Mouse (Mus musculus): ENCODE data around the gene Bmp6. TPM values are rescaled to one million over a fixed set of nuclear protein-coding genes. Genes with fewer than 3 reads are reported as not detected.

The Bmp6 gene
- polyA plus RNA-seq, 1 experiment from 2014 or later: 4.2 TPM

DNA sequence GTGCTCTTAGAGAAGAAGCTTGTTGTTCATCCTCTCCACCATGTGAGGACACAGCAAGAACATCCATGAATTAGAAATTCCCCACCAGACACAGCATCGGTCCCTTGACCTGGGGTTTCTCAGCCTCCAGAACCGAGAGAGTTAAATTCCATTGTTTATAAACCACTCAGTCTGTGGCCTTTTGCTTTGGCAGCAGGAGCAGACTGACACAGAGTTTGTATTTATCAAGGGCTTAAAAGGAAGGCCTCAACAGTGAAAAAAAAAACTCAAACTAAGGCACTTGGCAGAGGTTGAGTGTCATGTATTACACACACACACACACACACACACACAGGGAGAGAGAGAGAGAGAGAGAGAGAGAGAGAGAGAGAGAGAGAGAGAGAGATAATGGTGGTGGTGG lies 17.5 kb upstream of the Bmp6 start:
- WGBS: 64% methylated on average over 2 of the region's 2 CpGs
- H3K27me3 ChIP-seq (ENCODE audit: control insufficient read depth, insufficient read depth, low read length): no peaks in the 10 kb centered on the region
- H3K36me3 ChIP-seq (ENCODE audit: control insufficient read depth, insufficient read depth, low read length): no peaks in the 10 kb centered on the region
- H3K4me1 ChIP-seq (ENCODE audit: control insufficient read depth, insufficient read depth, low read length): no peaks in the 10 kb centered on the region
- no peaks in the 10 kb centered on the region for H3K9me3 ChIP-seq (ENCODE audit: control insufficient read depth, low read length)
- ATAC-seq (ENCODE audit: low FRiP score, low TSS enrichment): no peak
- no peak for DNase-seq
- H3K27ac ChIP-seq (replicated peaks; ENCODE audit: low read depth, low read length): no peak overlapping the region
- no peak overlapping the region for H3K9ac ChIP-seq (replicated peaks; ENCODE audit: low read length)
- no peak overlapping the region for H3K4me2 ChIP-seq (ENCODE audit: low read length)
- no peak overlapping the region for H3K4me3 ChIP-seq (replicated peaks; ENCODE audit: low read depth, low read length)

DNA sequence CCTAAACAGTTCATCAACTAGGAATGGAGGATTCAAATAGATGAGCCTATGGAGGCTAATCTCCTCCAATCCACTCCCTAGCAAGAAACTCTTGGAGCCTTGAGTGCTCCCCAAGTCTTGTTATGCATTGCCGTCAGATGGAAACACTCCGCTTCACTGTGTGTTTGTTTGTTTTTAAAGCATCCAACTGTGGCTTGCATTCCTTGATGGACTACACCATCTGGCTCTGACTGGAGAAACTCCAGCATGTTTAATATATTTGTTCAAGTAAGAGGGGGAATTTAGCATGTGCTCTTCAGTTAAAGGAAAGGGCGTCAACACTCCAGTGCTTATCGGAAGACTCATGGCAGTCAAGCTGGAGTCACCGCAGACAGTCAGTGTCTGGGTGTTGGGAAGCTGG lies 11.4 kb upstream of the Bmp6 start:
- ATAC-seq (ENCODE audit: low FRiP score, low TSS enrichment) (no peak), DNase-seq (no peak)
- Histone ChIP-seq H3K36me3 (ENCODE audit: control insufficient read depth, insufficient read depth, low read length) (no peaks in the 10 kb centered on the region), H3K27me3 (ENCODE audit: control insufficient read depth, insufficient read depth, low read length) (no peaks in the 10 kb centered on the region), H3K4me1 (ENCODE audit: control insufficient read depth, insufficient read depth, low read length) (no peaks in the 10 kb centered on the region), H3K4me2 (ENCODE audit: low read length) (no peak overlapping the region), H3K9ac (replicated peaks; ENCODE audit: low read length) (no peak overlapping the region), H3K9me3 (ENCODE audit: control insufficient read depth, low read length) (peaks cover 4% of the 10 kb centered on the region; the same call in 1 of the 2 replicates), H3K4me3 (replicated peaks; ENCODE audit: low read depth, low read length) (no peak overlapping the region), H3K27ac (replicated peaks; ENCODE audit: low read depth, low read length) (no peak overlapping the region)
- WGBS: 96% methylated on average over 5 of the region's 5 CpGs

DNA sequence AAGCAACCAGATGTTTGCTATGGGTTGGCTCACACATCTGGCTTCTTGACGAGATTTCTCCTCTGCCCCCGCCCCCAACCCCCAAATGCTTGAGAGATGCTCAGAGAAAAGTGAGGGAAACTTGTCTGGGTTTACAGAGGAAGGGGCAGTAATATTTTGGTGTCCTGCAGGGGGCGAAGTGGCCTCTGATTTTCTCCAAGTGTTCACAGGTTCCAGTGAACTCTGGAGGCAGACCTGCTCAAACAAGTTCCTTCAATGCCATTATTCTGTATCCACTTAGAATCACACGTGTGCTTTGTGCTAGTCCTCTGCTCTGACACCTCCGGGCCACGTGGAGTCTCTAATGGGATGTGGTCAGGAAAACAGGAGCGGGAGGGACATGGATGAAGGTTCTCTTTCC lies 2.3 kb upstream of the Bmp6 start:
- 28% methylated on average over 7 of the region's 7 CpGs for WGBS
- peaks cover 18% of the 10 kb centered on the region for H3K4me1 ChIP-seq (ENCODE audit: control insufficient read depth, insufficient read depth, low read length)

DNA sequence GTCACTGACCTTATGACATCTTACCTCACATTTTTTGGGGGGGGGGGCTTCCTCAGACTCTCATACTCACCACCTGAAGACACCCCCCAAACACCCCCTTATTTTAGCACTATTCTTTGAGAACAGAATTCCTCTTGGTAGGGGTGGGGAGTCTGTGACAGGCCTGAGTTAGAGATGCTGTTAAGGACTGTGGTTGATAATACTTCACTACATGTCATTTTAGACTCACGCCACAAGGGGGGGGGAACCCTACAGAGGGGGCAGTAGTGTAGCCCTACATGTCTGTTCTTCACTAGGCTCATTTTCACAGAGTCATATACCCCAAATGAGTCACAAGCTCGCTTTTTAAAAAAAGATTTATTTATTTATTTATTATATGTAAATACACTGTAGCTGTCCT lies 1.7 kb upstream of the Bmp6 start:
- ATAC-seq (ENCODE audit: low FRiP score, low TSS enrichment) (no peak), DNase-seq (no peak)
- no peaks in the 10 kb centered on the region; the same call in 1 of the 2 replicates for H3K9me3 ChIP-seq (ENCODE audit: control insufficient read depth, low read length)
- peaks cover 18% of the 10 kb centered on the region for H3K4me1 ChIP-seq (ENCODE audit: control insufficient read depth, insufficient read depth, low read length)
- H3K4me3 ChIP-seq (replicated peaks; ENCODE audit: low read depth, low read length): no peak overlapping the region
- no peaks in the 10 kb centered on the region for H3K36me3 ChIP-seq (ENCODE audit: control insufficient read depth, insufficient read depth, low read length)
- no peak overlapping the region for H3K4me2 ChIP-seq (ENCODE audit: low read length)
- H3K9ac ChIP-seq (replicated peaks; ENCODE audit: low read length): no peak overlapping the region
- no peak overlapping the region for H3K27ac ChIP-seq (replicated peaks; ENCODE audit: low read depth, low read length)
- peaks cover 46% of the 10 kb centered on the region for H3K27me3 ChIP-seq (ENCODE audit: control insufficient read depth, insufficient read depth, low read length)
- 76% methylated on average over 2 of the region's 2 CpGs for WGBS

More for the DNA sequence above, 2.3 kb upstream of the Bmp6 start:
- Histone ChIP-seq H3K27ac (replicated peaks; ENCODE audit: low read depth, low read length) (no peak overlapping the region), H3K9ac (replicated peaks; ENCODE audit: low read length) (no peak overlapping the region), H3K27me3 (ENCODE audit: control insufficient read depth, insufficient read depth, low read length) (peaks cover 42% of the 10 kb centered on the region), H3K36me3 (ENCODE audit: control insufficient read depth, insufficient read depth, low read length) (no peaks in the 10 kb centered on the region), H3K4me3 (replicated peaks; ENCODE audit: low read depth, low read length) (no peak overlapping the region), H3K9me3 (ENCODE audit: control insufficient read depth, low read length) (peaks cover 4% of the 10 kb centered on the region; the same call in 1 of the 2 replicates), H3K4me2 (ENCODE audit: low read length) (no peak overlapping the region)
- DNase-seq (peak; percentile 67), ATAC-seq (ENCODE audit: low FRiP score, low TSS enrichment) (no peak)

DNA sequence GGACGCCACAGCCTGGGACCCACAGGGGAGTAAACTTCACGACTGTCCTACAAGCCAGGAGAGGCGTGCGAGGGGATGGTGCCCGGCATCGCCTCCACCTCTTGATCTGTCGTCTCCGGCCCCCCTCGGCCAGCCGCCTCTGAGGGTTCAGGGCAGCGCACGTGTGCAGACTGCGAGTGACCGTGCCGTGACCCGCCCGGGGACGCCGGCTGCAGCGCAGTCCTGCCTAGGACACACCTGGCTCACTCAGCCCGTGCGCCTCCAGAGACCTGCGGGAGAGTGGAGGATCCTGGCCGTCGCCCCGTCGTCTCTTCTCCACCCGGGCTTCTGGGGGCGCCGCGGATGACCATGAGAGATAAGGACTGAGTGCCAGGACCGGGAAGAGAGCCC lies 519 bp downstream of the Bmp6 start:
- under 1% methylated on average over 29 of the region's 32 CpGs for WGBS
- peak overlapping the region; percentile 82 for H3K4me2 ChIP-seq (ENCODE audit: low read length)
- peaks cover 18% of the 10 kb centered on the region for H3K4me1 ChIP-seq (ENCODE audit: control insufficient read depth, insufficient read depth, low read length)
- H3K36me3 ChIP-seq (ENCODE audit: control insufficient read depth, insufficient read depth, low read length): no peaks in the 10 kb centered on the region
- ATAC-seq (ENCODE audit: low FRiP score, low TSS enrichment) (no peak), DNase-seq (peak; percentile 25)
- H3K4me3 ChIP-seq (replicated peaks; ENCODE audit: low read depth, low read length): peak overlapping the region; percentile 44
- H3K27ac ChIP-seq (replicated peaks; ENCODE audit: low read depth, low read length): no peak overlapping the region
- H3K9ac ChIP-seq (replicated peaks; ENCODE audit: low read length): peak overlapping the region; percentile 37
- no peaks in the 10 kb centered on the region for H3K9me3 ChIP-seq (ENCODE audit: control insufficient read depth, low read length)
- H3K27me3 ChIP-seq (ENCODE audit: control insufficient read depth, insufficient read depth, low read length): peaks cover 50% of the 10 kb centered on the region

DNA sequence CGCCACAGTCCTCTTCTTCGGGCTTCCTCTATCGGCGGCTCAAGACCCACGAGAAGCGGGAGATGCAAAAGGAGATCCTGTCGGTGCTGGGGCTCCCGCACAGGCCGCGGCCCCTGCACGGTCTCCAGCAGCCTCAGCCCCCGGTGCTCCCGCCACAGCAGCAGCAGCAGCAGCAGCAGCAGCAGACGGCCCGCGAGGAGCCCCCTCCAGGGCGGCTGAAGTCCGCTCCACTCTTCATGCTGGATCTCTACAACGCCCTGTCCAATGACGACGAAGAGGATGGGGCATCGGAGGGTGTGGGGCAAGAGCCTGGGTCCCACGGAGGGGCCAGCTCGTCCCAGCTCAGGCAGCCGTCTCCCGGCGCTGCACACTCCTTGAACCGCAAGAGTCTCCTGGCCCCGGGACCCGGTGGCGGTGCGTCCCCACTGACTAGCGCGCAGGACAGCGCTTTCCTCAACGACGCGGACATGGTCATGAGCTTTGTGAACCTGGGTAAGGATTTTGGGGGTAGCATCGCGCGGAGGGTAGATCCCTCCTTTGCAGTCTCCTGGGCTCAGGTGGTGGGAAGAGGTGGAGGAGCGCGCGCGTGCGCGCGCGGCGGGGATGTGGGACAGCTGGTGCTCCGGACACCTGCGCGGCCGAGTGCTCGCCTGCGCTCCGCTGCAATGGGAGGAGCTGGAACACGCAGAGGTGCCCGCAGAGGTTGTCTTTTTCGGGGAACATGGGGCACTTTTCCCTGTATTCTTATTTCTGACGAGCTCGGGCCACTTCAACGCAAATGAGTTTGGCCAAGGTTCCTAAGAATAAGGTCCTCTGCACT lies 1.4 kb downstream of the Bmp6 start:
- Histone ChIP-seq H3K9me3 (ENCODE audit: control insufficient read depth, low read length) (no peaks in the 10 kb centered on the region), H3K27me3 (ENCODE audit: control insufficient read depth, insufficient read depth, low read length) (peaks cover 50% of the 10 kb centered on the region), H3K9ac (replicated peaks; ENCODE audit: low read length) (peak overlapping the region; percentile 37), H3K36me3 (ENCODE audit: control insufficient read depth, insufficient read depth, low read length) (no peaks in the 10 kb centered on the region), H3K4me2 (ENCODE audit: low read length) (peak overlapping the region; percentile 82), H3K27ac (replicated peaks; ENCODE audit: low read depth, low read length) (no peak overlapping the region), H3K4me1 (ENCODE audit: control insufficient read depth, insufficient read depth, low read length) (peaks cover 18% of the 10 kb centered on the region), H3K4me3 (replicated peaks; ENCODE audit: low read depth, low read length) (peak overlapping the region; percentile 44)
- ATAC-seq (ENCODE audit: low FRiP score, low TSS enrichment) (peak; percentile 5; the same call in 1 of the 2 replicates), DNase-seq (peak; percentile 48)
- WGBS: under 1% methylated on average over 63 of the region's 63 CpGs

DNA sequence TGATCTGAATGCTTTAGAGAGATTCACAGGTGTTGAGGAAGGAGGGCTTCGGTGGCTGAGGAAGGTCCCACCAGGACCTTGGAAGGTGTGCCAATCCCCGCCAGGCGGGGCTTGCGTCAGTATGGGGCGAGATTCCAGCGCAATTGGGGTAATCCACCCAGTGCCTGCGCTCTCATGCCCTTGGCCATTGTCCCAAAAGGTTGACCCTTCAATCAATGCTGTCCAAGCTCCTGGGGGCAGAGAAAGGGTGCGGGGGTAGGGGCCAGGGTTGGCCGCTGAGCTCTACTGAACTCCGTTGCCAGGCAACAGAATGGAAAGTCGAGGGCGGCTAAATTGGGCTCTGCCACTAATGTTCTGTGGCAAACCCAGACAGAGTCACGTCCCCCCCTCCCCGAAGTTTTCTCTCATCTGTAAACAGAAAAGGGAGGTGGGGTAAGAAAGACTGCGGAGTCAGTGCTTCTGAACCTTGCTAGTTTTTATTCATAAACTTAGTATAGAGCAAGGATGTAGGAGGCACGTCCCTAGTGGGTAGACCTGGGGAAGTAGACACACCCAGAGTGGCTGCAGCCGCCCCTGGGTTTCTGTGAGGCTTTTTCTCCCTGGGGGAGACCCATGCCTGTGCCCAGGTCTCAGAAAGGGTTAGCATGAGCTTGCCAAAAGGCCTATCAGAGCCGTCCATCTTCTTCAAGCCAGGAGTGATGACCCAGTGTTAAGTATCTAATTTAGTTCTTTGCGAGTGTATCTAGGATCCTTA lies 2.3 kb downstream of the Bmp6 start:
- no peak for ATAC-seq (ENCODE audit: low FRiP score, low TSS enrichment)
- no peaks in the 10 kb centered on the region for H3K9me3 ChIP-seq (ENCODE audit: control insufficient read depth, low read length)
- WGBS: 3% methylated on average over 19 of the region's 19 CpGs

DNA sequence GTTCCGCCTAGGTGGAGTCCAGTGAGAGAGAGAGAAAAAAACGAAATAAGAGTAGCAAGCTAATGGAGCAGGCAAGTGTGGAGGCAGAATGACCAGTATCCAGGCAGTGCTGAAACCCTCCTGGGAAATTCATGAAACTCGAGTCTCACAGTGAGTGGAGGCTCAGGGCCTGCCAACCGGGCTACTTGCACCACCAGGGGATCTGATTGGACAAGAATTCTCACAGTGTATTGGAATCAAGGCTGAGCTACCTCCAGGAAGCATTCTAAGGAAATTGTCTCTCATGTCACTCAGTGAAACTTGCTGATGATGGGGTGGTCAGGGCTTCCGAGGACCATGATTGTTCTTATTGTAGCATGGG lies 2.8 kb downstream of the Bmp6 start:
- no peaks in the 10 kb centered on the region for H3K36me3 ChIP-seq (ENCODE audit: control insufficient read depth, insufficient read depth, low read length)
- H3K4me2 ChIP-seq (ENCODE audit: low read length): no peak overlapping the region
- DNase-seq (no peak), ATAC-seq (ENCODE audit: low FRiP score, low TSS enrichment) (no peak)
- no peak overlapping the region for H3K9ac ChIP-seq (replicated peaks; ENCODE audit: low read length)
- peaks cover 50% of the 10 kb centered on the region for H3K27me3 ChIP-seq (ENCODE audit: control insufficient read depth, insufficient read depth, low read length)
- peaks cover 18% of the 10 kb centered on the region for H3K4me1 ChIP-seq (ENCODE audit: control insufficient read depth, insufficient read depth, low read length)
- no peak overlapping the region for H3K27ac ChIP-seq (replicated peaks; ENCODE audit: low read depth, low read length)
- no peak overlapping the region for H3K4me3 ChIP-seq (replicated peaks; ENCODE audit: low read depth, low read length)
- WGBS: 8% methylated on average over 5 of the region's 5 CpGs
- H3K9me3 ChIP-seq (ENCODE audit: control insufficient read depth, low read length): no peaks in the 10 kb centered on the region

More for the DNA sequence above, 2.3 kb downstream of the Bmp6 start:
- peak; percentile 58 for DNase-seq
- Histone ChIP-seq H3K4me1 (ENCODE audit: control insufficient read depth, insufficient read depth, low read length) (peaks cover 18% of the 10 kb centered on the region), H3K27me3 (ENCODE audit: control insufficient read depth, insufficient read depth, low read length) (peaks cover 50% of the 10 kb centered on the region), H3K27ac (replicated peaks; ENCODE audit: low read depth, low read length) (no peak overlapping the region), H3K4me2 (ENCODE audit: low read length) (peak overlapping the region; percentile 82), H3K36me3 (ENCODE audit: control insufficient read depth, insufficient read depth, low read length) (no peaks in the 10 kb centered on the region), H3K9ac (replicated peaks; ENCODE audit: low read length) (no peak overlapping the region), H3K4me3 (replicated peaks; ENCODE audit: low read depth, low read length) (peak overlapping the region; percentile 44)
